Mouse (Mus musculus): Measurements from ENCODE around the gene Rbp2. TPM values are rescaled to one million over a fixed set of nuclear protein-coding genes. Genes with fewer than 3 reads are reported as not detected.

Rbp2 gene
- total RNA-seq, 2 experiments from 2014 or later: not detected

DNA sequence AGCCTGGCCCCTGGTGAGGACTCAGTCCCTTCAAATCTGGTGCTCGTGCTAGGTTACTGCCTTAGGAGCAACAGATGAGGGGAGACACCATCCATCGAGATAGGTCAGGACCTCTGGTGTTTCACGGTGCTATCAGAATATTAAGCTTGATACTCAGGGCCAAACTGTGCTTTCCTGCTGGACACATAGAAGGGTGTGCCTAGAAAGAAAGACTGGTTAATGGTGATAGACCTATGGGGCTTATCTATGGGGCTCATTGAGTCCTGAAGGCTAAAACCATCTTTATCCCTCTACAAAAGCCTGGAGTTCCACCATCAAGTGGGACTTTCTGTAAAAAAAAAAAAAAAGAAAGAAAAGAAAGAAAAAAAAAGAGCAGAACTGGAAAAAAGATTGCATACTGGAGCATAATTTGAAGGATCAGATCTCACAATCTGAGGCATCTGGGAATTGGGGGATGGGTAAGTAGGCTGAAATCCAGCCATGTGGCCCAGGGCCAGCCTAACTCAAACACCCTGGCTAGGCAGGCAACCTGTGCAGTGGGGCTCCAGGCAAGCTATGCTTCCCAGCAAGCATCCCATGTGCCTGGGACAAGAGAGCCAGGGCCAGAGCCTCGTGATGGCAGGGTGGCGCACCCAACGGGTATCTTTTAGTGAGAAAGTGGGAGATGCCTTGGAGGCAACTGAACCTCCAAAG lies 24.6 kb downstream of the Rbp2 start:
- DNase-seq: no peak
- intact Hi-C loops (cut with DNase I): no loop called here

DNA sequence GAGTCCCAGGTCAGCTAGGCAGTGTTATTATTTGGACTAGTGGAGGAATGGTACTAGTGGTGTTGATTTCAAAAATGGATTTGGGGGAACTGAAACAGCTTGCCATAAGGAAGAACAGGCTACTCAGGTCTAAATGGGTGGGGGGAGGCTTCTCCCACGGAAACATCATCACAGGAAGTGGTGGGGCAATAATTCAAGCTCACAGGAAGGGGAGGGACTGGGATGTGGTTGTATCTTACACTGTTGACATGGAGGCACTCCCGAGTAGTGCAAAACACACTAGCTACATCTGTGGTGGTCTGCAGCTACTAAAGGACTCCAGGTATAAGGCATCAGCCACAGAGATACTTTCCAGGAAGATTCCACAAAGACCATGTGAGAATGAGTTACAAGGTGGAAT lies 38.0 kb downstream of the Rbp2 start:
- intact Hi-C loops (cut with DNase I): no loop called here
- DNase-seq: no peak

DNA sequence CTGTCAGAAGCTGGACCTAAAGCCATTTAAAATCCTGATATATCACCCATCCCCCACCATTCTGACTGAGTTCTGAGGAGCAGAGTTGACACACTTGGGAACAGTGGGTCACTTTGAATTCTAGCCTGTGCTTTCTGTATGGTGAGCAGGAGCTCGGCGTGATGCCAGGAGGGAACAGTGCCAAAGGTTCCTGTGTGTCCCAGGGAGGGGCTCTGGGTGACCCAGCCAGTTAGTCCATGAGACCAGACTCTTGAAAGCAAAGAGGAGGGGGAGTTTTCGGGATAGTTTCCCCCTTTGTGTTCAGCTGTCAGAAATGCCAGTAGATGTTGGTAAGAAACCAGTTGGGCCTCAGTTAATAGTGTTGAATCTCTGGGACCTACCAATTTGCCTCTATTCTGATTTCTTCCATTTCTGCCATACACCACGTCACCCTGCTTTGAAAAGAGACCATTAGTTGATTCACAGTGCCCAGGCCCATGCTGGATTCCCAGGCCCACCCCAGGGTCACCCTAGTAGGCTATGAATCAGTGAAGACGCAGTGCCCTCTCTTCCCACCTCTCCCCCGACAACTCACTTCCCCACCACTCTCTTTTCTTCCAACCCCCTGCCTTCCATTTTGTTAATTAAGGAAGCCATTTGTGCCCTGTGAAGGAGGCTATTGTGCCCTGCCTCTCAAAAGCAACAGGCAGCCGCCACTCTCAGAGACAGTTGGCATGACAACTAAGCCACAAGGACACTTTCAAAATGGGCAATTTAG lies 39.0 kb downstream of the Rbp2 start:
- intact Hi-C loops (cut with DNase I): no loop called here
- no peak for DNase-seq

DNA sequence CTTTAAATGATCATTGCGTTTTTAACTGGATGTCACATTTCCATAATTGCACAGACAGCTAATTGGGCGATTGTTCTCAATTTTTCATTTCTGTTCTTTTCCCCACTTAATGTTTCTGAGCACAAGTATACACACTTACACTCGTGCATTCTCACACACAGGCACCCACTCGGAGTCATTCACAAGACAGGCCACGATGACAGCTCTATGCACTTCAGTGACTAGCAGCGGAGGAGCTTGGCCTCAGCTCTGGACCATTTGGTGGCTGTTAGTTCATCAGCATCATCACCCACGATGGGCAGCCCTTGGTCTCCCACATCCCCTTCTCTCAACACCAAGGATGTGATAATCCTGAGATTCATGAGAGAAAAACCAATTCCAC lies 39.6 kb downstream of the Rbp2 start:
- no peak for DNase-seq
- intact Hi-C loops (cut with DNase I): no loop called here

DNA sequence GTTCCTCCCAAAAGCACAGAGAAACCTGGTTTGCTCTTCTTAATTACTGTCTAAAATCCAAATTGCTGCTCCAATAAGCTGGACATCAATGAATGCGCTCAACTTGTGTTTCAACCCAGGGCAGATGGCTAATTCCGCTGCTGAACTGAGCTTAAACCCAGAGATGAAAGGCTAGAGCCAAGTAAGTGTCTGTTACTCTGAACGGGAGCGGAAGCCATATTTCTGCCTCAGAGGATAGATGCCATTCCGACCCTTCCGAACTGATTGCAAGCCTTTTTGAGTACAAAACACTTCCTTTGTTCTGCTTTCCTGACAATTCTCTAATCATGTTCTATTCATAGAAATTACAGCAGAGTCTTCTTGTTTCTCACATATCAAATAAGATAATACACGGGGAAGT lies 41.3 kb downstream of the Rbp2 start:
- intact Hi-C loops (cut with DNase I): no loop called here
- no peak for DNase-seq

DNA sequence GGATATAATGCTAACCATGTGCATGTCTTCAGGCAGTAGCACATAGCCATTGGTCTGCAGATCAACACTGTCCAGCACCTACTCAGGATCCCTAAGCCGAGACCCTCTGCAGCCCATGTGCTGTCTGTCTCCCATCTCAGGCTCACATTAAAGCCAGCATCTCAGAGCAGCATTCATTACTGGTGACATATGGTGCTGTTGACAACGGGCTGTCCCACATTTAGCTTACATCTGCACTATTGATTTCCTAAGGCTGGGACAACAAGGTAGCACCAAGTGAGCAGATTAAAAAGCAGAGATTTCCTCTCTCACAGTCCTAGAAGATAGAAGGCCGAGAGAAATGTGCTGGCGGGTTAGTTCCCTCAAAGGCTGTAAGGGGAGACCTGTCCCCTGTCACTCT lies 43.9 kb downstream of the Rbp2 start:
- intact Hi-C loops (cut with DNase I): no loop called here
- no peak for DNase-seq

DNA sequence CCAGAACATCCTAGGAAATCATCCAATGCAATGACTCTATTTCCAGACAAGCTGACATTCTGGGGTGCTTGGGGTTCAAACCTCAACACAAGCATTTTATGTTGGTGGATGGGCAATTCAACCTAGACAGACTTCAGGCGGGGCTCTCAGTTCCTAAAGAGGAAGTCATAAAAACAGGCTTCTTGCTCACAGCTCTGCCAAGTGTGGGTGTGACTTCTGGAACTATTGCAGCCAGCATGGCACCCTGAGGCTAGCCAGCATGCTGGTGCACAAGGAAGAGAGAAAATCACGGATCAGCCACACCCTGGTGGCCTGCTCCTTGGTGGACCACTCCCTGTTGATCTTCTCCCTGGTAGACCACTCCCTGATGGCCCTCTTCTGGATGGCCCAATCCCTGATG lies 45.1 kb downstream of the Rbp2 start:
- intact Hi-C loops (cut with DNase I): no loop called here
- DNase-seq: no peak

DNA sequence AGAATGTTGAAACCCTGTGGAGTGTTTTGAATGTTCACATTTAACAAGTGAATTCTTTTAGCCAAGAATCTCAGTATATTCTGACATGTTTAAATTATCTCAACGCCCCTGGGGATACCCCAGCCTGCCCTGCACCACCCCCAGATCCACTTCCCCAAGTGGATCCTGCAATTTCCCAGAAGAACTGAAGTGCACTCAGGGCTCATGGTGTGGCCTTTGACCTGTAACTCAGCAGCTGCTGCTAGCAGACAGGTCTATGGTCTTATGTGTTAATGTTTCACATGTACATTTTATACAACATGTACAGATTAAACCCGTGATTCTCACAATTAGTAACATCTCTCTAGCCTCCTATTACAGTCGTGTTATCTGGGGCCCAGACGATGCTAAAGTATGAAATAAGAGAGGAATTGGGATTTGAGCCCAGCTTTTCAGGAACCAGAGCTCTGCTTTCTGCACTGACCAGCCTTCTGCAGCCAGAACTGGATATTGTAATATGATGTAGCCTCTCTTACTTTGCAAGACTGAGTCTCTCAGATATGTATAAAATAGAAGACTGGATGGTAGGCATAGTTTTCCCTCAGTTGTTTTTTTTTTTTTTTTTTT lies 48.9 kb downstream of the Rbp2 start:
- intact Hi-C loops (cut with DNase I): no loop called here
- no peak for DNase-seq

DNA sequence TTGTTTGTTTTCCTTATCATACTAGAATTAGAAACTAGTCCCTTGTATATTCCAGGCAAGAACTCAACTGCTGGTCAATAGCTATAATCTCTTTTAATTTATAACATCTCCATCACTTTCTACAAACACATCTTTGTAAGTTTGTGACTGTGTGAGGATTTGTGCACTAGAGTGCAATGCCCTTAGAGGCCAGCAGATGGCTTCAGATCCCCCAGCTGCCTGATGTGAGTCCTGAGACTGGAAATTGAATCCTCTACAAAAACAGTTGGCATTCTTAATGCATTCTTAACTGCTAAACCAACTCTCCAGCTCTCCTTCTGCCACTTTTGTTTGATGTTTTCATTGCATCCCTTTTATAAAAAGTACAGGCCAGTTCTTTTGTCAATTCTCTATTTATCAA lies 49.8 kb downstream of the Rbp2 start:
- DNase-seq: no peak
- intact Hi-C loops (cut with DNase I): no loop called here

DNA sequence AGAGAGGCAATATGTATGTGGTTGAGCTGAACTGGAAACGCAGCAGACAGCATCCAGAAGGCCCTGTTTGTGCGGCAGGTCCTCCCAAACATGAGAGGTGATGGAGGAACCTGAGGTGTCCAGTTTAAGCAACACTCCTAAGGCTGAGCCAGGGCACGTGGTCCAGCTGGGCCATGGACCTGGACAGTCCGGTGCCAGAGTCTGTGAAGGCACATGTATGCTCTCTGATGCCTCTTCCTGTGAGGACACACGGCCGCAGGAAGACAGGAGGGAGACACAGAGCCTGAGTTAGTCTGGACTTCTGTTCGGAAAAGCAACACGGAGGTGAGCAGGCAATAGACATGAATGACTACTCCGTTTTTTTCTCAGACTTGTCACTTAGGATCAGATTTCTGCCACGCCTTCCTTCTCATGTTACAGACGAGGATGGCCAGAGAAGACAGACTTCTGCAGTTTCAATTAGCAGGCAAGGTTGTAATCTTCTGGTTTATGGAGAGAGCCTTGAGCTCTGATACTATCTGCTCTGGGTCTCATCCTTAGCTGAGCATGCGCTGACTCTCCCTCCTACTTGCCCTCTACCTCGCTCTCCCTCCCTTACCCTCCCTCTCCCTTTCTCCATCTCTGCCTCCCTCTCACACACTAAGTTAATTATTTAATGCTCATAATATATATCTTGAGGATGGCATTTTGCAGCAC lies 52.2 kb downstream of the Rbp2 start:
- DNase-seq: no peak
- intact Hi-C loops (cut with DNase I): loop anchor here (1.0 to 2.0 kb wide), 3 partner anchors 96 to 129 kb away; no protein-coding TSS in a partner anchor

DNA sequence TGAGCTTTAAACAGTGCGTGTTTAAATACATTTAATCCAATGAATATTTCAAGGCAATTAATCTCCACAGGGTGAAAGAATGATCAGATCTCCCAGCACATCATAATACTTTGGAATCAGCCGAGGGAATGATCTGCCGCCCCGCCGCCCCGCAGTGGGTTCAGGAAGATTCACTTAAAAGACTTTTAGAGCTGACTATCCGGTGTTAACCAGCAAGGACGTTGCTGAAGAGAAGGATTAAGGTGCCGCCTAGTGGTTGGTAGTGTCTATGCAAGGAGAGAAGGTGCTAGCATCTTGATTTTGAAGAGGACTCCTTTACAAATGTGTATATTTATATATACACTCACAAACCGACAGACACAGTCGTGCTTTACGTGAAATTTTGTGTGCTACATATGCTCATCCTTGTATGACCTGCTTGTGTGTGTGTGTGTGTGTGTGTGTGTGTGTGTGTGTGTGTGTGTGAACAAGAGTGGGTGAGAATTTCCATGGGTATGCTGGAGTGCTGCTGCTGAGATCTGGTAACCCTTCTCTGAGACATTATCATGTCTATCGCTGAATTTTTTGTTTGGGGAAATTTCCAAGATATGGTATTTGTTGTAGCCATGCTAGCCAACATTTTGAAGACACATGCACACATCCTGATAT lies 52.9 kb downstream of the Rbp2 start:
- DNase-seq: peak; percentile 59 to 78
- intact Hi-C loops (cut with DNase I): loop anchor here (1.0 to 2.0 kb wide), 3 partner anchors 97 to 130 kb away; no protein-coding TSS in a partner anchor

DNA sequence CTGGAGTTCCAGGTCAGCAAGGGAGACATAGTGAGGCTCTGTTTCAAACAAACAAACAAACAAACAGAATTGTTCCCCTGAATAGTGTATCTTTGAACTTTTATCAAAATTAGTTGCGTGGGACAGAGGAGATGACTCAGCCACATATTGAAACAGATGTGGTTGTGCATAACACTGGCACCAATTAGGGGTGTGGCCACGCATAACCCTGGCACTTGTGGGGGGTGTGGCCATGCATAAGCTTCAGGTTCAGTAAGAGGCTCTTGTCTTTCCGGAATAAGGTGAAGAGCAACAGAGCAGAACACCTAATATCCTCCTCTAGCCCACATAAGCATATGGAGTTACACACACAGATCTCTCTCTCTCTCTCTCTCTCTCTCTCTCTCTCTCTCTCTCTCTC lies 58.1 kb downstream of the Rbp2 start:
- intact Hi-C loops (cut with DNase I): no loop called here
- no peak for DNase-seq

Other genes starting within 250 kb of the Rbp2 start
- gene Nmnat3, start 198.7 kb upstream of the Rbp2 start, total RNA-seq (2021): 10 to 100 TPM in 1 of 2 experiments, 1 to 10 TPM in 1; 9.2 to 11.2 TPM
- gene Rbp1, start 63.2 kb upstream of the Rbp2 start, total RNA-seq (2021): 1 to 10 TPM; 7.6 to 8.2 TPM
- gene Copb2, start 77.6 kb downstream of the Rbp2 start, total RNA-seq (2021): 10 to 100 TPM; 91.7 to 98.2 TPM
- gene Mrps22, start 115.5 kb downstream of the Rbp2 start, total RNA-seq (2021): 10 to 100 TPM; 28.6 to 34.1 TPM

All from heart, postnatal 14 days (tissue).